In the genomic region with DNA sequence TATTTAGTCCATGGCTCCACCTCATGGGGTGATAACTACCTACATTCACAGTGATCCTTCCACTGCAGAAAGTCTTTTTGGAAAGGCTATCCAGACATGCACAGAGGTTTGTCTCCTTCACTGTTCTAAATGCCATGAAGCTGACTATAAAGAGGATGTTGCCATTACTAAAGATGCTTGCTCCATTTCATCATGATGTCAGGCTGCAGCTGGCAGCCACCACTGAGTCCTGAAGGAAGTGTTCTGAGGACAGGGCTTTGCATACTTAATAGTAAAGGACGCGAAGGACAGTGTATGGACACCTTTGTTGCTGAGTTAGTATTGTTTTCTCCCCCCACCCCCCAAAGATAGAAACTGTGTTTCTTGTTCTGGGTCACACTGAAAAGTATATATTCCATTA, we compare ENCODE assay signal across 30 mouse cellular contexts.
DNase-seq lines count a peak whose midpoint lies in the region; ATAC-seq lines count a peak whose summit lies in the region.
"Had no signal": no experiment of that assay in that cellular context is flagged by ENCODE, and none has a peak within 500 bp of the region (broad histone marks: within the 10 kb centered on the region; RNA-seq: fewer than 3 reads in every experiment).

No protein-coding gene starts in this region.

- no peaks in the 10 kb centered on the region for H3K9me3 ChIP-seq in heart, embryonic 12.5 days (replicated peaks)
- no peaks in the 10 kb centered on the region for H3K9me3 ChIP-seq in forebrain, embryonic 13.5 days (replicated peaks)
- no peaks in the 10 kb centered on the region for H3K9me3 ChIP-seq in kidney, embryonic 16.5 days (ENCODE audit: low read length)
- H3K9me3 ChIP-seq: embryonic facial prominence, embryonic 10.5 days; embryonic facial prominence, embryonic 13.5 days; forebrain, embryonic 12.5 days; heart, embryonic 15.5 days had no signal

- 91% methylated on average over 2 of the region's 2 CpGs for WGBS in heart, embryonic 12.5 days
- WGBS in forebrain, embryonic 13.5 days, result 84% methylated on average over 2 of the region's 2 CpGs
- WGBS in kidney, embryonic 16.5 days, result 93% methylated on average over 2 of the region's 2 CpGs

- peaks cover 22% of the 10 kb centered on the region for H3K4me1 ChIP-seq in heart, embryonic 12.5 days (replicated peaks)
- H3K4me1 ChIP-seq in forebrain, embryonic 13.5 days, result no peaks in the 10 kb centered on the region
- H3K4me1 ChIP-seq in kidney, embryonic 16.5 days (ENCODE audit: insufficient read depth, low read length), result no peaks in the 10 kb centered on the region
- H3K4me1 ChIP-seq: embryonic facial prominence, embryonic 10.5 days had no signal

- H3K4me2 ChIP-seq in heart, embryonic 12.5 days, result no peak overlapping the region
- no peak overlapping the region for H3K4me2 ChIP-seq in forebrain, embryonic 13.5 days
- no peak overlapping the region for H3K4me2 ChIP-seq in kidney, embryonic 16.5 days (replicated peaks; ENCODE audit: low read depth, low read length)
- H3K4me2 ChIP-seq: embryonic facial prominence, embryonic 13.5 days; forebrain, embryonic 12.5 days; heart, embryonic 15.5 days; hindbrain, embryonic 14.5 days had no signal

- peak; percentile 72 for DNase-seq in heart, adult 11 months
- DNase-seq in heart, adult 18-20 months, result no peak
- DNase-seq in heart, postnatal 10 days, result no peak
- DNase-seq: adrenal gland, adult 2 months; adrenal gland, postnatal 14 days; B cell, adult 2 months; cerebellum, adult 11 months; cerebellum, adult 2 months; cerebellum, adult 9-11 months; cerebellum, postnatal 25 days; embryo, embryonic 11 days; gastrocnemius, postnatal 10 days; gastrocnemius, postnatal 36 days; heart, postnatal 14 days; heart, postnatal 4 days had no signal

- peak overlapping the region; percentile 17; the same call in 1 of the 2 replicates for H3K9ac ChIP-seq in heart, embryonic 12.5 days
- no peak overlapping the region for H3K9ac ChIP-seq in forebrain, embryonic 13.5 days
- no peak overlapping the region for H3K9ac ChIP-seq in kidney, embryonic 16.5 days (replicated peaks; ENCODE audit: low read length)
- H3K9ac ChIP-seq: embryonic facial prominence, embryonic 13.5 days; forebrain, embryonic 12.5 days; heart, embryonic 15.5 days; hindbrain, embryonic 14.5 days had no signal

- intact Hi-C loops in heart, postnatal 10 days (cut with DNase I), result no loop called here

- no peak overlapping the region for H3K27ac ChIP-seq in heart, embryonic 12.5 days (ENCODE audit: poor library complexity, severe bottlenecking)
- H3K27ac ChIP-seq in forebrain, embryonic 13.5 days, result no peak overlapping the region
- no peak overlapping the region for H3K27ac ChIP-seq in kidney, embryonic 16.5 days (ENCODE audit: low read length)
- H3K27ac ChIP-seq: embryonic facial prominence, embryonic 10.5 days; embryonic facial prominence, embryonic 13.5 days; forebrain, embryonic 12.5 days; heart, embryonic 15.5 days; hindbrain, embryonic 14.5 days; hindbrain, postnatal 0 days had no signal

- no peak for ATAC-seq in heart, embryonic 12.5 days (ENCODE audit: insufficient number of reproducible peaks, low FRiP score)
- ATAC-seq in common myeloid progenitor, adult 5-6 weeks (replicated peaks; ENCODE audit: low read depth, poor library complexity, severe bottlenecking), result 0 out of 2 replicates have a peak, but pooled peaks have one; percentile 4
- ATAC-seq in megakaryocyte progenitor cell, adult 5-6 weeks (replicated peaks; ENCODE audit: poor library complexity), result peak; percentile 40
- ATAC-seq in forebrain, embryonic 13.5 days, result no peak
- ATAC-seq in kidney, embryonic 16.5 days (ENCODE audit: low FRiP score, low TSS enrichment), result no peak
- ATAC-seq: forebrain, embryonic 16.5 days; hindbrain, postnatal 0 days; inflammation-experienced regulatory T-cells, adult 6 months; intestine, embryonic 16.5 days had no signal

- no peak overlapping the region for H3K4me3 ChIP-seq in heart, embryonic 12.5 days
- H3K4me3 ChIP-seq in forebrain, embryonic 13.5 days, result no peak overlapping the region
- no peak overlapping the region for H3K4me3 ChIP-seq in kidney, embryonic 16.5 days (ENCODE audit: low read length)
- H3K4me3 ChIP-seq: embryonic facial prominence, embryonic 10.5 days; embryonic facial prominence, embryonic 13.5 days; erythroblast, embryonic 14.5 days; forebrain, embryonic 12.5 days; heart, embryonic 15.5 days had no signal

- H3K27me3 ChIP-seq in heart, embryonic 12.5 days (replicated peaks), result no peaks in the 10 kb centered on the region
- H3K27me3 ChIP-seq in forebrain, embryonic 13.5 days, result no peaks in the 10 kb centered on the region
- no peaks in the 10 kb centered on the region for H3K27me3 ChIP-seq in kidney, embryonic 16.5 days (ENCODE audit: insufficient read depth, low read length)
- H3K27me3 ChIP-seq: embryonic facial prominence, embryonic 13.5 days; forebrain, embryonic 12.5 days; heart, embryonic 15.5 days had no signal

- peaks cover 7% of the 10 kb centered on the region for H3K36me3 ChIP-seq in heart, embryonic 12.5 days
- H3K36me3 ChIP-seq in forebrain, embryonic 13.5 days (ENCODE audit: poor library complexity, severe bottlenecking), result peaks cover 8% of the 10 kb centered on the region
- H3K36me3 ChIP-seq in kidney, embryonic 16.5 days (ENCODE audit: insufficient read depth, low read length), result peaks cover 3% of the 10 kb centered on the region; the same call in 1 of the 2 replicates

Comparison
In these comparisons a context has a peak if more than half of its experiments do, and no peak if none do; other contexts are left out.
1. ATAC-seq: peak in common myeloid progenitor, adult 5-6 weeks (single experiment) and megakaryocyte progenitor cell, adult 5-6 weeks (single experiment); none in heart, embryonic 12.5 days (single experiment), forebrain, embryonic 13.5 days (single experiment) and kidney, embryonic 16.5 days (single experiment).